ENCODE assay signal across 32 mouse cellular contexts in genomic region chr8:80768451-80768850, GRCm38 (mm10).
"Had no signal": no experiment of that assay in that cellular context is flagged by ENCODE, and none has a peak within 500 bp of the region (broad histone marks: within the 10 kb centered on the region; RNA-seq: fewer than 3 reads in every experiment).

No protein-coding gene starts in this region.

- H3K27ac ChIP-seq: heart, embryonic 10.5 days; heart, embryonic 13.5 days; heart, embryonic 15.5 days; hindbrain, embryonic 10.5 days; hindbrain, embryonic 12.5 days; hindbrain, embryonic 13.5 days; hindbrain, embryonic 14.5 days; hindbrain, embryonic 15.5 days; hindbrain, postnatal 0 days; kidney, embryonic 15.5 days; kidney, postnatal 0 days; layer of hippocampus, adult 2 months; left cerebral cortex, adult 2 months had no signal

- H3K9me3 ChIP-seq: heart, embryonic 10.5 days; heart, embryonic 12.5 days; heart, embryonic 13.5 days; heart, embryonic 15.5 days; hindbrain, embryonic 10.5 days; hindbrain, embryonic 12.5 days; hindbrain, embryonic 13.5 days; hindbrain, embryonic 15.5 days; kidney, embryonic 15.5 days had no signal

- H3K9ac ChIP-seq: heart, embryonic 12.5 days; heart, embryonic 13.5 days; heart, embryonic 15.5 days; hindbrain, embryonic 12.5 days; hindbrain, embryonic 13.5 days; hindbrain, embryonic 14.5 days; hindbrain, embryonic 15.5 days; kidney, embryonic 15.5 days had no signal

- ATAC-seq: hindbrain, embryonic 16.5 days; hindbrain, postnatal 0 days; inflammation-experienced regulatory T-cells, adult 6 months had no signal

- H3K4me3 ChIP-seq: heart, embryonic 10.5 days; heart, embryonic 12.5 days; heart, embryonic 13.5 days; heart, embryonic 15.5 days; hindbrain, embryonic 10.5 days; hindbrain, embryonic 12.5 days; hindbrain, embryonic 13.5 days; hindbrain, embryonic 15.5 days; kidney, embryonic 15.5 days; layer of hippocampus, adult 2 months; left cerebral cortex, adult 2 months had no signal

- H3K27me3 ChIP-seq: heart, embryonic 12.5 days; heart, embryonic 13.5 days; heart, embryonic 15.5 days; hindbrain, embryonic 12.5 days; hindbrain, embryonic 13.5 days; hindbrain, embryonic 15.5 days; kidney, embryonic 15.5 days had no signal

- H3K4me1 ChIP-seq: heart, embryonic 10.5 days; heart, embryonic 12.5 days; heart, embryonic 13.5 days; heart, embryonic 15.5 days; hindbrain, embryonic 10.5 days; hindbrain, embryonic 12.5 days; hindbrain, embryonic 13.5 days; hindbrain, embryonic 15.5 days; kidney, embryonic 15.5 days had no signal

- DNase-seq: heart, postnatal 14 days; heart, postnatal 36 days; heart, postnatal 4 days; kidney, adult 11 months; kidney, adult 18-20 months; kidney, adult 2 months; kidney, adult 8-10 months; kidney, adult 9 months; kidney, postnatal 10 days; kidney, postnatal 14 days; kidney, postnatal 25 days; kidney, postnatal 36 days; kidney, postnatal 4 days; layer of hippocampus, adult 9-11 months; layer of hippocampus, postnatal 36 days had no signal

- H3K4me2 ChIP-seq: heart, embryonic 11.5 days; heart, embryonic 12.5 days; heart, embryonic 13.5 days; heart, embryonic 15.5 days; hindbrain, embryonic 12.5 days; hindbrain, embryonic 13.5 days; hindbrain, embryonic 14.5 days; hindbrain, embryonic 15.5 days; kidney, embryonic 15.5 days had no signal
